Mouse (Mus musculus) embryonic facial prominence, embryonic 15.5 days (tissue): ENCODE results near the gene Paqr7. TPM values are rescaled to one million over a fixed set of nuclear protein-coding genes. Genes with fewer than 3 reads are reported as not detected.

Source experiments
- ATAC-seq: fragments of 200-750 bp; cut with Nextera tagmentation; 2 replicates; pipeline ENCODE4 v1.8.0; 2017; ENCODE audit warnings: low read depth, moderate TSS enrichment; ENCODE audit not compliant: insufficient number of reproducible peaks, low FRiP score, low TSS enrichment
- H3K27ac ChIP-seq: fragments of 300-500 bp; sonication (generic); replicated peaks from 2 replicates; pipeline ENCODE4 v1.5.1; 2015; ENCODE audit warnings: mild to moderate bottlenecking, inconsistent platforms
- H3K27me3 ChIP-seq: fragments of 300-500 bp; sonication (generic); 2 replicates; pipeline ENCODE4 v1.6.1; 2015; ENCODE audit warnings: inconsistent platforms
- H3K36me3 ChIP-seq: fragments of 300-500 bp; sonication (generic); 2 replicates; pipeline ENCODE4 v1.6.1; 2015; ENCODE audit warnings: mild to moderate bottlenecking, inconsistent platforms
- H3K4me1 ChIP-seq: fragments of 300-500 bp; sonication (generic); 2 replicates; pipeline ENCODE4 v1.6.1; 2015; ENCODE audit warnings: inconsistent platforms
- H3K4me2 ChIP-seq: fragments of 300-500 bp; sonication (generic); replicated peaks from 2 replicates; pipeline ENCODE4 v1.6.1; 2015; ENCODE audit warnings: mild to moderate bottlenecking, inconsistent platforms
- H3K4me3 ChIP-seq: fragments of 300-500 bp; sonication (generic); replicated peaks from 2 replicates; pipeline ENCODE4 v1.5.1; 2015; ENCODE audit warnings: mild to moderate bottlenecking, inconsistent platforms
- H3K9ac ChIP-seq: fragments of 300-500 bp; sonication (generic); 2 replicates; pipeline ENCODE4 v1.6.1; 2015; ENCODE audit warnings: inconsistent platforms
- H3K9me3 ChIP-seq: fragments of 300-500 bp; sonication (generic); replicated peaks from 2 replicates; pipeline ENCODE4 v1.6.1; 2016; ENCODE audit warnings: inconsistent platforms
- WGBS: fragments of 180-500 bp; shearing (Covaris S2); methylation state at CpG from one replicate; pipeline ENCODE4 v1.1.7; 2015; 5-methylcytosine and 5-hydroxymethylcytosine counted together
- polyA plus RNA-seq: library from polyadenylated mRNA; unstranded; fragments of >200 nt; fragmentation: Nextera tagmentation; extraction: Ambion mirVana; gene quantifications from 2 replicates; pipeline ENCODE4 v1.2.1, GENCODE M21; 2015

The Paqr7 gene
- polyA plus RNA-seq, 1 experiment from 2014 or later = 7.2 TPM

DNA sequence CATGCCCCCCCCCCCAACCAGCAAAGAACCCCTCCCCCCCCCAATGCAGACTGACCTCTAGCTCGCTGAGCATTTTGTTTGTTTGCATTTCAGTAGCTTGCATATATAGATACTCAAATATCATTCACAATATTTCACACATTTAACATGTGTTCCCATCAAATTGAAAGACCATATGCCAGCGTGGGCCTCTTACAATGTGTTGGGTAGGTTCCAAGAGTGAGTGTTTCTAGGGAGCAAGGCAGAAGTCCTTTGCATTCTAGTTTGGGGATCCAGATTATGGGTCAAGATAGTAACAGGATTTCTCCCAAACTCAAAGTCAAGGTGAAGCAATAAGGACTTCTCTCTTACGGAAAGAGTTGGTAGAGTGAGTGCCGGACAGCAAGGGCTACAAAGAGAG, 22.0 kb downstream of the Paqr7 start:
- no peak overlapping the region for H3K4me2 ChIP-seq
- WGBS = 82% methylated on average over 4 of the region's 4 CpGs
- H3K27me3 ChIP-seq = no peaks in the 10 kb centered on the region
- H3K9me3 ChIP-seq = no peaks in the 10 kb centered on the region
- H3K36me3 ChIP-seq = peaks cover 5% of the 10 kb centered on the region; the same call in 1 of the 2 replicates
- no peak overlapping the region for H3K4me3 ChIP-seq
- H3K4me1 ChIP-seq = peaks cover 13% of the 10 kb centered on the region; the same call in 1 of the 2 replicates
- H3K27ac ChIP-seq = no peak overlapping the region
- no peak overlapping the region for H3K9ac ChIP-seq
- no peak for ATAC-seq

DNA sequence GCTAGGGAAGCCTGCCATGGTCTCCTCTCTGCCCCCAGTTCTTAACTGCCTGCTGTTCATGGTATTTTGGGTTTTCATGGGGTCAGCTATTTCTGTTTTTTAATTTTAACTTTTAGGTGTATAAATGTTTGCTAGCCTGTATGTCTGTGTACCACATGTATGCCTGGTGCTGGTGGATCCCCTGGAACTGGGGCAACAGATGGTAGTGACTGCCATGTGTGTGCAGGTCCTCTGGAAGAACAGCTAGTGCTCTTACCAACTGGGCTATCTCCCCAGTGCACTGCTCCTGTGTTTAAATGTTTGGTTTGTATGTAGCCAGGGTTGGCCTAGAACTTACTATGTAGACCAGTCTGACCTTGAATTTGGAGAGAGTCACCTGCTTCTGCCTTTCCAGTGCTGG, 22.8 kb downstream of the Paqr7 start:
- Histone ChIP-seq H3K4me2 (no peak overlapping the region), H3K27ac (no peak overlapping the region), H3K4me1 (peaks cover 13% of the 10 kb centered on the region; the same call in 1 of the 2 replicates), H3K4me3 (no peak overlapping the region), H3K36me3 (peaks cover 12% of the 10 kb centered on the region; the same call in 1 of the 2 replicates), H3K27me3 (no peaks in the 10 kb centered on the region), H3K9ac (no peak overlapping the region), H3K9me3 (no peaks in the 10 kb centered on the region)
- no peak for ATAC-seq

DNA sequence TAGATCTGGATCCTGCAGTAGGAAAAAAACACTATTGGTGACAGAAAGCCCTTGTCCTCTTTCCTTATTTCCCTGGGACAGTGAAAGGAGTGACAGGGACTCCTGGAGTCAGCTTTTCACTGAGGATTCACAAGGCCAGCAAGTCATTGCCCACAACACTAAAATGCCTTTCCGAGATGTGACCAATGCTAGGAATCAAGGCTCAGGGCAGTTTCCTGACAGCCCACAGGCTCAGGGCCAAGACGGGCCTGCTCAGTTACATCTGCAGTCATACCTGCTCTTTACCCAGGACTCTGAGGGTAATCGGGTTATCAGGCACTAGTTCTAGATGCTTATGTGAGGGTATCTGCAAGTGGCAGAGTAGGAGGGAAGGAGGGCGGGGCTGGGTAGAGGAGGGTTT, 26.9 kb downstream of the Paqr7 start:
- Histone ChIP-seq H3K9me3 (no peaks in the 10 kb centered on the region), H3K4me2 (no peak overlapping the region), H3K9ac (no peak overlapping the region), H3K27ac (no peak overlapping the region), H3K27me3 (no peaks in the 10 kb centered on the region), H3K4me3 (no peak overlapping the region), H3K36me3 (peaks cover 50% of the 10 kb centered on the region), H3K4me1 (no peaks in the 10 kb centered on the region)
- ATAC-seq = no peak
- WGBS = 88% methylated on average over 4 of the region's 4 CpGs

DNA sequence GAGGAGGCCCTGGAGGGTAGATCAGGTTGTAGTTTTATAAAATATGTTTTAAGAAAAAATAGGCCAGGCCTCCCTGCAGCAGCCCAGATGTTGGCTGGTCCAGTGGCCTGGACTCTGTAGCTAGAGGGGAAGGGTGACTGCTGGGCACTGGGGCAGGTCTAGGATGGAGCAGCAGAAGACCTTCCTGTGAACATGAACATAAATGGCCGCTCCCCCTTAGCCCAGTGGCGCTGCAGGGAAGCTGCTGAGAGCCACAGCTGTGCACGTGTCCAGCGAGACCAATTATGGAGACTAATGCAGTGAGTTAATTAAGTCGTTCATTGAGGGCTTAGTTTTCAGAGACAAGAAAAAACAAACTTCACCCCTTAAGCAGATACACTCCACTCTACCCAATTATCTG, 29.3 kb downstream of the Paqr7 start:
- Histone ChIP-seq H3K4me3 (no peak overlapping the region), H3K9me3 (no peaks in the 10 kb centered on the region)

DNA sequence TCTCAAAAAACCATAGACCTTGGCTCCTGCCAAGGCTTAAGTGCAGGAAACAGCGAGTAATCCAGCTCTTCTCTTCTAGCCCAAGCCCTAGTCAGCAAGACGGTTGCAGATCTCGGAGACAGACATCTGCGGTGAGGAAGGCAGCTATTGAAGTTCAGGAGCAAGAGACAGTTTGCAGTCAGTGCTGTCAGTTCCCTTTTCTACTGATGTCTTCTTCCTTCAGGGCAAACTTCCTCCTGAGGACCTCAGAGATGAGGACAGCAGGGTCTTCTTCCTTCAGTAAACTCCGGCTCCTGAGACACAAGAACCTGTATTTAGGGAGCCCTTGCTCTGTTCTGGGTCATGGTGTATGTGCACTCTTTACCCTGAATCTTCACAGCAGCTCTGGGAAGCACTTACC, 29.7 kb downstream of the Paqr7 start:
- WGBS = 68% methylated on average over 5 of the region's 5 CpGs
- peaks cover 78% of the 10 kb centered on the region for H3K36me3 ChIP-seq

More for the DNA sequence above, 29.3 kb downstream of the Paqr7 start:
- WGBS = 65% methylated on average over 5 of the region's 5 CpGs
- H3K4me2 ChIP-seq = no peak overlapping the region
- H3K27me3 ChIP-seq = no peaks in the 10 kb centered on the region
- peaks cover 74% of the 10 kb centered on the region for H3K36me3 ChIP-seq
- no peaks in the 10 kb centered on the region for H3K4me1 ChIP-seq
- 0 out of 2 replicates have a peak, but pooled peaks have one; percentile 61 for ATAC-seq
- H3K9ac ChIP-seq = no peak overlapping the region
- no peak overlapping the region for H3K27ac ChIP-seq

DNA sequence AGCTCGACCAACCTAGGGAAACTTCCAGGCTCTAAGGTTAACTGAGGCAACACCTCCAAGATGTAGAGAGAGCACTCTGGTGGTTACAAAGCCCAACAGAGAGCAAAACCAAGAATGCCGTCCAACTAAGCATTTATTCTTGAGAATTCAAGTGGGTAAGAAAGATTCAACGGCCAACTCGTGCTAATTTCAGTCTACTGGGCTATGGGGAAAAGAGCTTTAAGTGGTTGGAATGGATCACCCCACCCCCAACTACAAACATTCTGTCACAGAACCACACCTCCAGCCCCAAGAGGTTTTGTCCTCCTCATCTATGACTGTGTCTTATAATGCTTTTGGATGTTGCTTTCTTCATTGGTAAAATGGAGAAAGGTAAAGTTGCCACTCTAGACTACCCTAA, 36.4 kb downstream of the Paqr7 start:
- peaks cover 43% of the 10 kb centered on the region for H3K36me3 ChIP-seq
- no peaks in the 10 kb centered on the region for H3K27me3 ChIP-seq
- H3K4me1 ChIP-seq = peaks cover 26% of the 10 kb centered on the region
- ATAC-seq = no peak
- no peak overlapping the region for H3K4me3 ChIP-seq
- 75% methylated on average over 4 of the region's 4 CpGs for WGBS
- H3K27ac ChIP-seq = no peak overlapping the region
- no peak overlapping the region for H3K9ac ChIP-seq
- no peak overlapping the region for H3K4me2 ChIP-seq
- H3K9me3 ChIP-seq = no peaks in the 10 kb centered on the region

More for the DNA sequence above, 29.7 kb downstream of the Paqr7 start:
- Histone ChIP-seq H3K4me2 (no peak overlapping the region), H3K4me3 (no peak overlapping the region), H3K9me3 (no peaks in the 10 kb centered on the region), H3K27ac (no peak overlapping the region), H3K4me1 (no peaks in the 10 kb centered on the region), H3K9ac (no peak overlapping the region), H3K27me3 (no peaks in the 10 kb centered on the region)
- no peak for ATAC-seq

DNA sequence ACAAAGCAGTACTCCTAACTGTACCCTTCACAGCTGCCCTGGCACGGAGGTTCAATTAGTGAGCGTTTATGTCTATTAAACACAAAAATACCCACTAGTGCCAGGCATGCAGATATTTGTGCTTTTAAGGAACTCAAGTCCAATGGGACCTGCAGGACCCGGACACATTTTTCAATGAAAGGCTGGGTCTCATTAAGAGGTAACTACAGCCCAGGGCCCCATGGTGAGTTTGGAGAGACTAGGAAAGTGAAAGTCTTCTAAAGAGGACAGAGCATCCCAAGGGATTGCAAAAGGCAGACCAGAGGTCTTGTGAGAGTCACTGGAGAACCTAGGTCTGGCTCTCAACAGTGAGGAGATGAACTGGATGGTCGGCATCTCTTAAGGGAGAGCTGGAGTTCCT, 36.9 kb downstream of the Paqr7 start:
- H3K36me3 ChIP-seq = peaks cover 41% of the 10 kb centered on the region
- no peak overlapping the region for H3K9ac ChIP-seq
- H3K9me3 ChIP-seq = no peaks in the 10 kb centered on the region
- H3K4me1 ChIP-seq = peaks cover 26% of the 10 kb centered on the region
- ATAC-seq = no peak
- H3K4me3 ChIP-seq = peak overlapping the region; percentile 98; the same call in 1 of the 2 replicates
- H3K27ac ChIP-seq = no peak overlapping the region
- no peaks in the 10 kb centered on the region for H3K27me3 ChIP-seq
- H3K4me2 ChIP-seq = peak overlapping the region; percentile 95
- 75% methylated on average over 4 of the region's 4 CpGs for WGBS

DNA sequence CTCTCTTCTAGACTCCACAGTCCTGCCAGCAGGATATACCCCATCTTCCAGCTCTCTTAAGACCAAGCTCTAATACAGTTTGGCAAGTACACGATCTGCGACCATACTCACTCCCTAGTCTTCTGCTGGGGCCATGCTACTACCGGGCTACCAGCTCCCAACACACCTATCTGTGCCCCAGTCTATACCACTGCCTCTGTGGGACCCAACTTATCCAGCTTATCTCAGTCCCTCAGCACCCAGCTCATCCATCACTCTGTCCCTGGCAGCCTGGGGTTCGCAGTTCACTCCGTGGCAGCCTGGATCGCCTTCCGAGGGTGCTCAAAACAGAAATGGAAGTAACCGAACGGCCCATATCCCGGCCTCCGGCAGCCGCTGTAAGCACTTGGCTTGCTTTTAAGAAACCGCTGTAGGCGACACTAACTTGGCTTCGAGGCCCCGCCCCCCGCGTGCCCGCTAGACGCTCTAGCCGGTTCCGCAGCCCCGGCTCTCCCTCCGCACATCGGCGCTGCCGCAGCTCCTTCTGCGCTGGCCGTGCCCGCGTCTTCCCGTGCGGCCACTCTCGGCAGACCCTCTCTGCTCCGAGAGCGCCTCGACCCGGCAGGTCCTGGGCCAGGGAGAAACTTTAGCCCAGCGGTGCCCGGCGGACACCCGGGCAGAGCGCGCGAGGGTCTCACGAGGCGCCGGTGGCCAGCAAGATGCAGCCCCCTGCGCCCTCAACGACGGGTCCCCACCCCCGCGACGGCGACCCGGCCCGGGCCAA, 37.8 kb downstream of the Paqr7 start:
- peak overlapping the region; percentile 93 for H3K27ac ChIP-seq
- H3K9me3 ChIP-seq = no peaks in the 10 kb centered on the region
- peaks cover 38% of the 10 kb centered on the region for H3K36me3 ChIP-seq
- H3K4me1 ChIP-seq = peaks cover 26% of the 10 kb centered on the region
- no peak for ATAC-seq
- H3K27me3 ChIP-seq = no peaks in the 10 kb centered on the region
- WGBS = under 1% methylated on average over 57 of the region's 57 CpGs
- H3K4me2 ChIP-seq = peak overlapping the region; percentile 95
- H3K4me3 ChIP-seq = peak overlapping the region; percentile 98
- H3K9ac ChIP-seq = peak overlapping the region; percentile 80

DNA sequence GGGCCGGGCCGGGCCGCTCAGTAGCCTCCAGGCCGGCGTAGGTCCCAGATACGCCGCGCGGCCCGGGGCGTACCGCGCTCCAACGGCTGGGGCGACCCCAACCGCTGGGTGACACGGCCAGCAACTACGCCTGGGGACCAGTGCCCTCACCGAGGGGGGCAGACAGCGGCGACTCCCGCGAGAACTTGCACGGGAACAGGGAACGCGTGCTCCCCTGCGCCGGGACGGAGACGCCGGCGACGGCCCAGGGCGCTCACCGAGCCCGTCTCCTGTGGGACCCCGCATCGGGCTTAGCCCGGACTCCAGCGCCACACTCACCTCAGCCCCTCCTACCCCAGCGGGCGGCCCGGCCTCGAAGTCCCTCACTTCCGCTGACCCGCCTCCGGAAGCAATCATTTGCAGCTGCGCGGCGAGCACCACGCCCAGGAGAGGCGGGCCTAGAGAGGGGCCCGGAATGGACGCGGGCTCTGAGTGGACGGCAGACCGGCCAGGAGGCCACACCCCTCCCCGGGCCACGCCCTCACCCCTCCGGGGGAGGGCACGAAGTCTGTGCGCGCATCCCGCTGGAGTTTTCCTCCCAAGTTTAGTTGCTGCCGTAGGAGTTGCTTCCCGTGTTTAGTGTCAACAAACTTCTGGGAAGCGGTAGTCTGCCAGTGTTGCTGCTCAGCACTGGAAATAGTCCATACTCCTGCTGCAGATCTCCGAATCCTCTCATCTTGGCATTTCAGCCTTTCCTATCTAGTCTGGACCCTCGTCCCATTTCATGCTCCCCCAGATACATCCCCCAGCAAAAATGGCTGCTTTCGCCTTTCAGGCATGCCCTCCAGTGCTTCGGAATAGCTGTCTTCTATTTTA, 38.7 kb downstream of the Paqr7 start, which contains the start of gene Mtfr1l:
Gene Mtfr1l (minus strand): TSS at position 456 of the 855 bp plus-strand sequence.
- ATAC-seq = peak; percentile 96
- Histone ChIP-seq H3K36me3 (peaks cover 38% of the 10 kb centered on the region), H3K9ac (peak within 1 kb of the TSS; percentile 80), H3K27me3 (no peaks in the 10 kb centered on the region), H3K4me2 (peak within 1 kb of the TSS; percentile 95), H3K4me3 (peak within 1 kb of the TSS; percentile 98), H3K27ac (peak within 1 kb of the TSS; percentile 93), H3K9me3 (no peaks in the 10 kb centered on the region), H3K4me1 (peaks cover 26% of the 10 kb centered on the region)
- under 1% methylated on average over 71 of the region's 71 CpGs for WGBS

DNA sequence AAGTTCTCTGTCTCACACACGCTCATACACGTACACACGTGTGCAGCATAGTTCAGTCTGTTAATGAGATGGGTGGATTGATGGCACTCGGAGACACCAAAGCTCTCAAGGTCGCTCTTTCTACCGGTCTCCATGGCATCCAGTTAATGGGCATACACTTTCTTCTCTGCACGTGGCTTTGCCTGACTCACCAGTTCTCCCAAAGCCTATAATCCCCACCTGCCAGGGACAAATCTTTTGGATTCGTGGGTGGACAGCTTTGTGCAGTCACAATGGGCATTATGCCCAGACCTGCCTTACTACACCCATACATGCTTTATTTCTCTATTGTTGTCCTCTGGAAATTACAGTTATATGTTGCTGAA, 39.3 kb downstream of the Paqr7 start:
- Histone ChIP-seq H3K4me2 (peak overlapping the region; percentile 95), H3K4me3 (peak overlapping the region; percentile 98), H3K36me3 (peaks cover 38% of the 10 kb centered on the region), H3K9ac (peak overlapping the region; percentile 80; the same call in 1 of the 2 replicates), H3K27me3 (no peaks in the 10 kb centered on the region), H3K4me1 (peaks cover 26% of the 10 kb centered on the region), H3K27ac (peak overlapping the region; percentile 93), H3K9me3 (no peaks in the 10 kb centered on the region)
- 7% methylated on average over 8 of the region's 8 CpGs for WGBS
- no peak; the same call in 1 of the 2 replicates for ATAC-seq

DNA sequence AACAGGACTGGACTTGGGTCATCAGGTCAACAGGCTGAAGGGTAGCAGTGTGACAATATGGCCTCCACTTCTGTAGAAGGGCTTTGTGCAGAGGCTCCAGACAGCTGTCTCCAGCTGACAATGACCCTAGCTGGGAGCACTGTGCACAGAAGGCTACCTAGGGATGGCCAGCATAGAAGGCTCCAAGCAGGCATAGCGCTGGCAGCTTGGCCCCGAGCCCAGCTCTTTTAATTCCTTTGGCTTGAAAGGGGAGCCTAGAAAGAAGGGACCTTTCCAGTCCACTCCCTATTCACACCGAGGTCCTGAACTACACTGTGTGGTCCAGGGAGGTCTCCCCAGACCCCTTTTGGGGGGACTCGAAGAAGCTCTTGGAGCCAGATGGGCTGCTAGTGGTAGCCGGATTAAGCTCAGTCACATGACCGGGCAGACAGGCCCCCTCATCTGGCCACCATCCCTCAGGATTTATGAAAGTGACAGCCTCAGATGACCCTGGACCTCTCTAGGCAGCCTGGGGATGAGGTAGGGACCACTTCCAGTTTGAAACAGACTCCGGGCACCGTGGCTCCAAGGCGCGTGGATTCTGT, 42.6 kb downstream of the Paqr7 start:
- no peak overlapping the region for H3K27ac ChIP-seq
- no peak for ATAC-seq
- H3K4me3 ChIP-seq = no peak overlapping the region
- 79% methylated on average over 10 of the region's 10 CpGs for WGBS
- no peaks in the 10 kb centered on the region for H3K9me3 ChIP-seq
- peaks cover 45% of the 10 kb centered on the region for H3K36me3 ChIP-seq
- H3K4me1 ChIP-seq = peaks cover 11% of the 10 kb centered on the region
- no peak overlapping the region for H3K4me2 ChIP-seq
- no peak overlapping the region for H3K9ac ChIP-seq
- H3K27me3 ChIP-seq = no peaks in the 10 kb centered on the region
